ENCODE assay signal across 11 mouse cellular contexts in genomic region chr9:53992567-53992966, GRCm38 (mm10). TPM values are rescaled to one million over a fixed set of nuclear protein-coding genes. Genes with fewer than 3 reads are reported as not detected.
DNase-seq lines count a peak whose midpoint lies in the region; TF ChIP-seq lines count a peak whose summit lies in the region.
"Not testable (repeated sequence)": the region's sequence is repeated elsewhere in the genome, so short reads cannot be mapped to it uniquely, and the experiment has no call there.
"Had no signal": no experiment of that assay in that cellular context is flagged by ENCODE, and none has a peak within 500 bp of the region (broad histone marks: within the 10 kb centered on the region; RNA-seq: fewer than 3 reads in every experiment).

No protein-coding gene starts in this region.

- in situ Hi-C loops in ES-E14 (cut with MboI; ENCODE audit: low sequenced_read_pairs in 2 of 2, unreplicated experiment in 2 of 2), result loop anchor here (5.0 to 10.0 kb wide), 2 partner anchors 120 to 122 kb away; no protein-coding TSS in a partner anchor

- TF ChIP-seq EP300 in ES-Bruce4 (IDR thresholded peaks at IDR 0.05; ENCODE audit: insufficient read depth, low read depth, low read length), result 0 out of 2 replicates have a peak, but pooled peaks have one; percentile 30

- TF ChIP-seq POLR2A in ES-Bruce4 (IDR thresholded peaks at IDR 0.05; ENCODE audit: insufficient read depth, low read length), result not testable (repeated sequence)

- H3K27me3 ChIP-seq in ES-Bruce4 (ENCODE audit: control insufficient read depth, insufficient read depth, low read length, poor library complexity, severe bottlenecking), result not testable (repeated sequence)

- DNase-seq in ES-CJ7 (ENCODE audit: low read depth, low spot score), result peak; percentile 69
- peak; percentile 21 for DNase-seq in ES-E14 (ENCODE audit: low read depth, low spot score)
- peak; percentile 55 for DNase-seq in R1 (ENCODE audit: low read depth, low spot score)
- peak; percentile 81 for DNase-seq in ZHBTc4 (ENCODE audit: low read depth, low spot score)

- H3K36me3 ChIP-seq in ES-Bruce4 (ENCODE audit: control insufficient read depth, insufficient read depth, low read length, poor library complexity, severe bottlenecking); ES-E14 (ENCODE audit: control insufficient read depth, insufficient read depth, low read length, poor library complexity, severe bottlenecking): not testable (repeated sequence)

- H3K9me3 ChIP-seq in ES-Bruce4 (replicated peaks; ENCODE audit: control insufficient read depth, insufficient read depth, low read length, poor library complexity, severe bottlenecking); ES-E14 (ENCODE audit: control insufficient read depth, insufficient read depth, low read depth, low read length): not testable (repeated sequence)

- H3K4me1 ChIP-seq in ES-Bruce4 (ENCODE audit: control insufficient read depth, insufficient read depth, low read length); ES-E14 (ENCODE audit: control insufficient read depth in 2 of 2, insufficient read depth in 2 of 2, low read length in 2 of 2, poor library complexity in 1 of 2): not testable (repeated sequence)

- H3K27ac ChIP-seq in ES-Bruce4 (ENCODE audit: insufficient read depth, low read length), result 0 out of 2 replicates have a peak overlapping the region, but pooled peaks have one; percentile 5
- H3K27ac ChIP-seq in ES-E14 (ENCODE audit: insufficient read depth, low read depth, low read length, poor library complexity, severe bottlenecking), result not testable (repeated sequence)

- H3K9ac ChIP-seq in ES-Bruce4 (ENCODE audit: low read depth, poor library complexity, severe bottlenecking); ES-E14 (ENCODE audit: insufficient read depth, low read depth, low read length, poor library complexity, severe bottlenecking): not testable (repeated sequence)

- not testable (repeated sequence) for TF ChIP-seq CTCF in ES-Bruce4 (IDR thresholded peaks at IDR 0.05; ENCODE audit: low read depth, low read length)

- H3K4me3 ChIP-seq in ES-Bruce4 (ENCODE audit: low read depth, low read length); ES-E14 (ENCODE audit: insufficient read depth in 1 of 2, low read depth in 1 of 2, low read length in 2 of 2, poor library complexity in 1 of 2, severe bottlenecking in 1 of 2): not testable (repeated sequence)

RNA-seq across cellular contexts. Expression of gene Elmod1, which starts 17.5 kb away (rescaled TPM):
- polyA plus RNA-seq in ES-Bruce4 (2011; ENCODE audit: insufficient read depth, insufficient read length, low read depth, missing spikeins), result 0.36 TPM in 1 of 2 replicates, not detected in the other
- 0.27 TPM in 1 of 2 replicates, not detected in the other for total RNA-seq in ES-E14 (2012; rRNA removed)
- total RNA-seq: CH12.LX, MEL had no signal
- polyA plus RNA-seq: activated CD4-positive, CD25-positive, alpha-beta regulatory T cell, adult 4 months; C2C12; CD4-positive, CD25-positive, alpha-beta regulatory T cell, adult 4 months; G1E had no signal

Comparison
In these comparisons a context has a peak if more than half of its experiments do, and no peak if none do; other contexts are left out.
1. DNase-seq: peak in every context shown above with its lines; median percentile 81 in ZHBTc4; 69 in ES-CJ7; 55 in R1; 21 in ES-E14.